In genomic region chr15:79252580-79252979, GRCm38 (mm10) we compare ENCODE assay signal across 8 mouse cellular contexts. TPM values are rescaled to one million over a fixed set of nuclear protein-coding genes. Genes with fewer than 3 reads are reported as not detected.
A peak's percentile ranks its signal among the peaks of the same experiment; 100 is the strongest.
DNase-seq lines count a peak whose midpoint lies in the region; ATAC-seq and TF ChIP-seq lines count a peak whose summit lies in the region.
"Had no signal": no experiment of that assay in that cellular context is flagged by ENCODE, and none has a peak within 500 bp of the region (broad histone marks: within the 10 kb centered on the region; RNA-seq: fewer than 3 reads in every experiment).

No protein-coding gene starts in this region.

- peak overlapping the region; percentile 81 for H3K4me2 ChIP-seq in lung, embryonic 16.5 days (ENCODE audit: low read depth, low read length)
- peak overlapping the region; percentile 68 for H3K4me2 ChIP-seq in forebrain, postnatal 0 days (ENCODE audit: low read depth)
- peak overlapping the region; percentile 50 for H3K4me2 ChIP-seq in liver, embryonic 12.5 days
- H3K4me2 ChIP-seq in stomach, embryonic 16.5 days (ENCODE audit: low read depth, low read length), result peak overlapping the region; percentile 81

- DNase-seq in lung, postnatal 25 days (ENCODE audit: low spot score), result no peak
- no peak for DNase-seq in forebrain, postnatal 0 days
- DNase-seq in ovary, adult 18-20 months (ENCODE audit: low spot score), result no peak
- DNase-seq in right cerebral cortex, postnatal 14 days, result no peak

- H3K27me3 ChIP-seq in lung, embryonic 16.5 days (ENCODE audit: control insufficient read depth, insufficient read depth, low read depth, low read length), result peaks cover 25% of the 10 kb centered on the region
- H3K27me3 ChIP-seq in forebrain, postnatal 0 days (ENCODE audit: insufficient read depth, low read length), result peaks cover 7% of the 10 kb centered on the region; the same call in 1 of the 2 replicates
- H3K27me3 ChIP-seq in liver, embryonic 12.5 days (replicated peaks), result peaks cover 64% of the 10 kb centered on the region
- H3K27me3 ChIP-seq in stomach, embryonic 16.5 days (ENCODE audit: control insufficient read depth, insufficient read depth, low read length), result peaks cover 21% of the 10 kb centered on the region

- H3K9me3 ChIP-seq in lung, embryonic 16.5 days (ENCODE audit: control insufficient read depth, low read length), result no peaks in the 10 kb centered on the region
- H3K9me3 ChIP-seq in forebrain, postnatal 0 days (ENCODE audit: low read length), result no peaks in the 10 kb centered on the region
- H3K9me3 ChIP-seq in liver, embryonic 12.5 days (replicated peaks), result no peaks in the 10 kb centered on the region
- H3K9me3 ChIP-seq in stomach, embryonic 16.5 days (replicated peaks; ENCODE audit: control insufficient read depth, low read length), result no peaks in the 10 kb centered on the region

- ATAC-seq in lung, embryonic 16.5 days (ENCODE audit: low read depth), result 0 out of 2 replicates have a peak, but pooled peaks have one; percentile 13
- no peak for ATAC-seq in forebrain, postnatal 0 days
- ATAC-seq in liver, embryonic 12.5 days, result no peak
- ATAC-seq in stomach, embryonic 16.5 days (ENCODE audit: insufficient read depth, low FRiP score), result peak; percentile 26; the same call in 1 of the 2 replicates

- H3K4me3 ChIP-seq in lung, embryonic 16.5 days (ENCODE audit: low read length), result peak overlapping the region; percentile 48
- H3K4me3 ChIP-seq in forebrain, postnatal 0 days (ENCODE audit: low read depth, low read length), result peak overlapping the region; percentile 32
- H3K4me3 ChIP-seq in liver, embryonic 12.5 days, result peak overlapping the region; percentile 32; the same call in 1 of the 2 replicates
- peak overlapping the region; percentile 45 for H3K4me3 ChIP-seq in stomach, embryonic 16.5 days (replicated peaks; ENCODE audit: low read length)

- WGBS in lung, embryonic 16.5 days, result 34% methylated on average over 24 of the region's 24 CpGs
- 32% methylated on average over 24 of the region's 24 CpGs for WGBS in forebrain, postnatal 0 days
- 29% methylated on average over 24 of the region's 24 CpGs for WGBS in liver, embryonic 12.5 days (ENCODE audit: insufficient replicate concordance)
- 32% methylated on average over 24 of the region's 24 CpGs for WGBS in stomach, embryonic 16.5 days

- no peaks in the 10 kb centered on the region for H3K36me3 ChIP-seq in lung, embryonic 16.5 days (ENCODE audit: control insufficient read depth, insufficient read depth, low read length)
- H3K36me3 ChIP-seq in forebrain, postnatal 0 days (ENCODE audit: insufficient read depth), result peaks cover 23% of the 10 kb centered on the region; the same call in 1 of the 2 replicates
- peaks cover 14% of the 10 kb centered on the region for H3K36me3 ChIP-seq in liver, embryonic 12.5 days
- no peaks in the 10 kb centered on the region for H3K36me3 ChIP-seq in stomach, embryonic 16.5 days (ENCODE audit: control insufficient read depth, insufficient read depth, low read length)

- peaks cover 12% of the 10 kb centered on the region for H3K4me1 ChIP-seq in lung, embryonic 16.5 days (replicated peaks; ENCODE audit: control insufficient read depth, insufficient read depth, low read length)
- H3K4me1 ChIP-seq in forebrain, postnatal 0 days (ENCODE audit: insufficient read depth), result peaks cover 6% of the 10 kb centered on the region; the same call in 1 of the 2 replicates
- H3K4me1 ChIP-seq in liver, embryonic 12.5 days, result 0 out of 2 replicates have a peak, but pooled peaks cover 5% of the 10 kb centered on the region
- peaks cover 5% of the 10 kb centered on the region; the same call in 1 of the 2 replicates for H3K4me1 ChIP-seq in stomach, embryonic 16.5 days (ENCODE audit: control insufficient read depth, insufficient read depth, low read length)

- no peak overlapping the region for H3K27ac ChIP-seq in lung, embryonic 16.5 days (ENCODE audit: low read length)
- H3K27ac ChIP-seq in forebrain, postnatal 0 days (ENCODE audit: low read depth, low read length), result no peak overlapping the region
- no peak overlapping the region for H3K27ac ChIP-seq in liver, embryonic 12.5 days
- no peak overlapping the region for H3K27ac ChIP-seq in stomach, embryonic 16.5 days (ENCODE audit: low read length)

- no peak for TF ChIP-seq CTCF in forebrain, postnatal 0 days (IDR thresholded peaks at IDR 0.05; ENCODE audit: low read depth)

- H3K9ac ChIP-seq in lung, embryonic 16.5 days (ENCODE audit: low read length), result peak overlapping the region; percentile 69
- H3K9ac ChIP-seq in forebrain, postnatal 0 days, result peak overlapping the region; percentile 48
- 0 out of 2 replicates have a peak overlapping the region, but pooled peaks have one; percentile 2 for H3K9ac ChIP-seq in liver, embryonic 12.5 days
- peak overlapping the region; percentile 77 for H3K9ac ChIP-seq in stomach, embryonic 16.5 days (ENCODE audit: low read length)

RNA-seq across cellular contexts. Expression of gene Slc16a8, which starts 2.0 kb away (rescaled TPM):
- polyA plus RNA-seq in lung, embryonic 16.5 days (2015; fragmentation: Nextera tagmentation; extraction: Ambion mirVana), result 0.13 and 0.19 TPM in 2 replicates
- total RNA-seq in forebrain, postnatal 0 days (2014; rRNA removed), result 0.62 and 0.95 TPM in 2 replicates
- 1.4 and 1.6 TPM in 2 replicates for polyA plus RNA-seq in forebrain, postnatal 0 days (2015; fragmentation: Nextera tagmentation; extraction: Ambion mirVana)
- polyA plus RNA-seq in liver, embryonic 12.5 days (2016; fragmentation: Nextera tagmentation; extraction: Ambion mirVana), result not detected in 2 replicates
- 0.15 TPM in 1 of 2 replicates, not detected in the other for polyA plus RNA-seq in stomach, embryonic 16.5 days (2015; fragmentation: Nextera tagmentation; extraction: Ambion mirVana)
- total RNA-seq: neutrophil, adult 5-6 weeks had no signal

RNA-seq across cellular contexts. Expression of gene Gm49486, which starts 23.4 kb away (rescaled TPM):
- 0.28 and 0.67 TPM in 2 replicates for polyA plus RNA-seq in lung, embryonic 16.5 days (2015; fragmentation: Nextera tagmentation; extraction: Ambion mirVana)
- 2.8 and 4.4 TPM in 2 replicates for total RNA-seq in forebrain, postnatal 0 days (2014; rRNA removed)
- 1.1 and 1.2 TPM in 2 replicates for polyA plus RNA-seq in forebrain, postnatal 0 days (2015; fragmentation: Nextera tagmentation; extraction: Ambion mirVana)
- polyA plus RNA-seq in liver, embryonic 12.5 days (2016; fragmentation: Nextera tagmentation; extraction: Ambion mirVana), result 0.07 TPM in 1 of 2 replicates, not detected in the other
- polyA plus RNA-seq in stomach, embryonic 16.5 days (2015; fragmentation: Nextera tagmentation; extraction: Ambion mirVana), result 0.23 and 0.55 TPM in 2 replicates

RNA-seq across cellular contexts. Expression of gene Pick1, which starts 23.6 kb away (rescaled TPM):
- 41.2 and 48.4 TPM in 2 replicates for polyA plus RNA-seq in lung, embryonic 16.5 days (2015; fragmentation: Nextera tagmentation; extraction: Ambion mirVana)
- total RNA-seq in forebrain, postnatal 0 days (2014; rRNA removed), result 76.2 and 84.7 TPM in 2 replicates
- 60.9 and 72.7 TPM in 2 replicates for polyA plus RNA-seq in forebrain, postnatal 0 days (2015; fragmentation: Nextera tagmentation; extraction: Ambion mirVana)
- polyA plus RNA-seq in liver, embryonic 12.5 days (2016; fragmentation: Nextera tagmentation; extraction: Ambion mirVana), result 16.1 and 17.1 TPM in 2 replicates
- 55.0 and 58.7 TPM in 2 replicates for polyA plus RNA-seq in stomach, embryonic 16.5 days (2015; fragmentation: Nextera tagmentation; extraction: Ambion mirVana)

RNA-seq across cellular contexts. Expression of gene Baiap2l2, which starts 32.8 kb away (rescaled TPM):
- 4.1 and 6.2 TPM in 2 replicates for polyA plus RNA-seq in lung, embryonic 16.5 days (2015; fragmentation: Nextera tagmentation; extraction: Ambion mirVana)
- total RNA-seq in forebrain, postnatal 0 days (2014; rRNA removed), result 3.2 and 7.9 TPM in 2 replicates
- 9.1 and 11.3 TPM in 2 replicates for polyA plus RNA-seq in forebrain, postnatal 0 days (2015; fragmentation: Nextera tagmentation; extraction: Ambion mirVana)
- polyA plus RNA-seq in liver, embryonic 12.5 days (2016; fragmentation: Nextera tagmentation; extraction: Ambion mirVana), result 1.2 and 1.4 TPM in 2 replicates
- 7.1 and 7.3 TPM in 2 replicates for polyA plus RNA-seq in stomach, embryonic 16.5 days (2015; fragmentation: Nextera tagmentation; extraction: Ambion mirVana)
- total RNA-seq: neutrophil, adult 5-6 weeks had no signal

Comparison
In these comparisons a context has a peak if more than half of its experiments do, and no peak if none do; other contexts are left out.
1. ATAC-seq: peak in lung, embryonic 16.5 days (single experiment) and stomach, embryonic 16.5 days (single experiment); none in forebrain, postnatal 0 days (single experiment) and liver, embryonic 12.5 days (single experiment).
2. H3K9ac ChIP-seq: peak in every context shown above with its lines; median percentile 77 in stomach, embryonic 16.5 days; 69 in lung, embryonic 16.5 days; 48 in forebrain, postnatal 0 days; 2 in liver, embryonic 12.5 days.
3. Peak in every context shown above with its lines, with median percentiles within 50 percentile points of each other: H3K4me2 ChIP-seq and H3K4me3 ChIP-seq.